ENCODE assay signal across 20 mouse cellular contexts in the genomic region with DNA sequence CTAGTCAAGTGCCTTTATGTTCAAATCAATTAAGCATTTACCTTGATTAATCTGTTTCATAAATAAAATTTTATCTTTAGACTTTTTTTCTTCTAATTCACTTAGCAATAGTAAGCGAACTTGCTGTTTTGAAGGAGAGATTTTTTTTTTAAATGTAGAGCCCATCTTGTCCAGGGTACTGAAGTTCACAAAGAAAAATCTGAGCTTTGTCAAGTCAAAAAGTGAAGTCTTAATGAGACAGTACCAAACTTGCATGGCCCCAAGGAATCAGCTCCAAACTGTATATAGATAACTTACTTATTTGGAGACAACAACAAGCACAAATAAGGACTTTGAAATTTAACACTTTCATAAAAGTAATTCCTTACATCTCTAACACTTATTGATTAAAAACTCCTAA. TPM values are rescaled to one million over a fixed set of nuclear protein-coding genes. Genes with fewer than 3 reads are reported as not detected.
DNase-seq lines count a peak whose midpoint lies in the region; ATAC-seq and TF ChIP-seq lines count a peak whose summit lies in the region.
"Had no signal": no experiment of that assay in that cellular context is flagged by ENCODE, and none has a peak within 500 bp of the region (broad histone marks: within the 10 kb centered on the region; RNA-seq: fewer than 3 reads in every experiment).

No protein-coding gene starts in this region.

- ATAC-seq in forebrain, embryonic 12.5 days (ENCODE audit: low FRiP score) = no peak
- no peak for ATAC-seq in forebrain, embryonic 16.5 days
- no peak for ATAC-seq in hindbrain, postnatal 0 days
- no peak for ATAC-seq in midbrain, embryonic 14.5 days (ENCODE audit: low FRiP score, low TSS enrichment)
- no peak for ATAC-seq in midbrain, embryonic 15.5 days (replicated peaks)
- no peak for ATAC-seq in neural tube, embryonic 13.5 days (ENCODE audit: low read depth)
- ATAC-seq: hindbrain, embryonic 16.5 days had no signal

- H3K27ac ChIP-seq in forebrain, embryonic 12.5 days = no peak overlapping the region
- H3K27ac ChIP-seq in forebrain, embryonic 16.5 days (ENCODE audit: low read length) = no peak overlapping the region
- H3K27ac ChIP-seq in hindbrain, postnatal 0 days = peak overlapping the region; percentile 8; the same call in 1 of the 2 replicates
- no peak overlapping the region for H3K27ac ChIP-seq in hindbrain, embryonic 10.5 days
- H3K27ac ChIP-seq in midbrain, embryonic 14.5 days (replicated peaks; ENCODE audit: low read depth, low read length) = no peak overlapping the region
- no peak overlapping the region for H3K27ac ChIP-seq in midbrain, embryonic 15.5 days
- H3K27ac ChIP-seq in neural tube, embryonic 13.5 days (replicated peaks) = no peak overlapping the region
- H3K27ac ChIP-seq: embryonic facial prominence, embryonic 12.5 days; heart, embryonic 13.5 days had no signal

- DNase-seq in hindbrain, postnatal 0 days (ENCODE audit: low spot score) = no peak
- DNase-seq in hindbrain, embryonic 10.5 days (ENCODE audit: low spot score) = no peak
- peak; percentile 5 for DNase-seq in midbrain, embryonic 14.5 days
- no peak for DNase-seq in testis, postnatal 14 days (ENCODE audit: low spot score)
- DNase-seq: adrenal gland, adult 2 months; adrenal gland, postnatal 25 days; cerebellum, postnatal 25 days; gastrocnemius, postnatal 36 days; heart, adult 11 months; heart, postnatal 36 days had no signal

- H3K4me3 ChIP-seq in forebrain, embryonic 12.5 days (replicated peaks) = 0 out of 2 replicates have a peak overlapping the region, but pooled peaks have one; percentile 10
- no peak overlapping the region for H3K4me3 ChIP-seq in forebrain, embryonic 16.5 days (replicated peaks; ENCODE audit: low read length)
- peak overlapping the region; percentile 20 for H3K4me3 ChIP-seq in hindbrain, postnatal 0 days (ENCODE audit: low read length)
- H3K4me3 ChIP-seq in hindbrain, embryonic 10.5 days = no peak overlapping the region
- no peak overlapping the region for H3K4me3 ChIP-seq in midbrain, embryonic 14.5 days (replicated peaks; ENCODE audit: low read depth, low read length)
- no peak overlapping the region for H3K4me3 ChIP-seq in midbrain, embryonic 15.5 days
- H3K4me3 ChIP-seq in neural tube, embryonic 13.5 days = no peak overlapping the region
- H3K4me3 ChIP-seq: embryonic facial prominence, embryonic 12.5 days; heart, embryonic 13.5 days had no signal

- H3K4me1 ChIP-seq in forebrain, embryonic 12.5 days = peaks cover 11% of the 10 kb centered on the region
- H3K4me1 ChIP-seq in forebrain, embryonic 16.5 days (replicated peaks; ENCODE audit: control insufficient read depth, insufficient read depth, low read length) = peaks cover 6% of the 10 kb centered on the region; the same call in 1 of the 2 replicates
- H3K4me1 ChIP-seq in hindbrain, postnatal 0 days (ENCODE audit: insufficient read depth, low read length) = no peaks in the 10 kb centered on the region
- peaks cover 23% of the 10 kb centered on the region for H3K4me1 ChIP-seq in hindbrain, embryonic 10.5 days (replicated peaks)
- H3K4me1 ChIP-seq in midbrain, embryonic 14.5 days (ENCODE audit: control insufficient read depth, insufficient read depth, low read length) = peaks cover 6% of the 10 kb centered on the region; the same call in 1 of the 2 replicates
- no peaks in the 10 kb centered on the region for H3K4me1 ChIP-seq in midbrain, embryonic 15.5 days
- peaks cover 14% of the 10 kb centered on the region for H3K4me1 ChIP-seq in neural tube, embryonic 13.5 days (replicated peaks)
- H3K4me1 ChIP-seq: embryonic facial prominence, embryonic 12.5 days; heart, embryonic 13.5 days had no signal

- no peaks in the 10 kb centered on the region for H3K9me3 ChIP-seq in forebrain, embryonic 12.5 days
- no peaks in the 10 kb centered on the region for H3K9me3 ChIP-seq in forebrain, embryonic 16.5 days (ENCODE audit: control insufficient read depth, low read length)
- H3K9me3 ChIP-seq in hindbrain, postnatal 0 days (ENCODE audit: low read length) = no peaks in the 10 kb centered on the region
- no peaks in the 10 kb centered on the region for H3K9me3 ChIP-seq in hindbrain, embryonic 10.5 days
- no peaks in the 10 kb centered on the region for H3K9me3 ChIP-seq in midbrain, embryonic 14.5 days (ENCODE audit: control insufficient read depth, low read length)
- H3K9me3 ChIP-seq in midbrain, embryonic 15.5 days = no peaks in the 10 kb centered on the region
- H3K9me3 ChIP-seq in neural tube, embryonic 13.5 days = no peaks in the 10 kb centered on the region
- H3K9me3 ChIP-seq: embryonic facial prominence, embryonic 12.5 days; heart, embryonic 13.5 days had no signal

- WGBS in forebrain, embryonic 12.5 days = 53% methylated on average over 1 of the region's 1 CpGs
- 57% methylated on average over 1 of the region's 1 CpGs for WGBS in forebrain, embryonic 16.5 days
- 43% methylated on average over 1 of the region's 1 CpGs for WGBS in hindbrain, postnatal 0 days
- 44% methylated on average over 1 of the region's 1 CpGs for WGBS in hindbrain, embryonic 10.5 days
- WGBS in midbrain, embryonic 14.5 days = 48% methylated on average over 1 of the region's 1 CpGs
- WGBS in midbrain, embryonic 15.5 days = 58% methylated on average over 1 of the region's 1 CpGs
- 32% methylated on average over 1 of the region's 1 CpGs for WGBS in neural tube, embryonic 13.5 days

- H3K9ac ChIP-seq in forebrain, embryonic 12.5 days = 0 out of 2 replicates have a peak overlapping the region, but pooled peaks have one; percentile 17
- no peak overlapping the region for H3K9ac ChIP-seq in forebrain, embryonic 16.5 days (replicated peaks; ENCODE audit: low read depth, low read length)
- H3K9ac ChIP-seq in hindbrain, postnatal 0 days (replicated peaks; ENCODE audit: low read length) = no peak overlapping the region
- no peak overlapping the region for H3K9ac ChIP-seq in midbrain, embryonic 14.5 days (replicated peaks; ENCODE audit: low read length)
- no peak overlapping the region for H3K9ac ChIP-seq in midbrain, embryonic 15.5 days
- no peak overlapping the region for H3K9ac ChIP-seq in neural tube, embryonic 13.5 days
- H3K9ac ChIP-seq: embryonic facial prominence, embryonic 12.5 days; heart, embryonic 13.5 days had no signal

- no peaks in the 10 kb centered on the region for H3K36me3 ChIP-seq in forebrain, embryonic 12.5 days (replicated peaks)
- no peaks in the 10 kb centered on the region for H3K36me3 ChIP-seq in forebrain, embryonic 16.5 days (ENCODE audit: control insufficient read depth, insufficient read depth)
- H3K36me3 ChIP-seq in hindbrain, postnatal 0 days (ENCODE audit: insufficient read depth, low read length) = no peaks in the 10 kb centered on the region
- no peaks in the 10 kb centered on the region for H3K36me3 ChIP-seq in hindbrain, embryonic 10.5 days
- no peaks in the 10 kb centered on the region for H3K36me3 ChIP-seq in midbrain, embryonic 14.5 days (ENCODE audit: control insufficient read depth, insufficient read depth, low read length)
- no peaks in the 10 kb centered on the region for H3K36me3 ChIP-seq in midbrain, embryonic 15.5 days (replicated peaks)
- no peaks in the 10 kb centered on the region for H3K36me3 ChIP-seq in neural tube, embryonic 13.5 days
- H3K36me3 ChIP-seq: embryonic facial prominence, embryonic 12.5 days; heart, embryonic 13.5 days had no signal

- H3K27me3 ChIP-seq in forebrain, embryonic 12.5 days = peaks cover 32% of the 10 kb centered on the region
- peaks cover 23% of the 10 kb centered on the region for H3K27me3 ChIP-seq in forebrain, embryonic 16.5 days (replicated peaks; ENCODE audit: control insufficient read depth, insufficient read depth, low read length)
- H3K27me3 ChIP-seq in hindbrain, postnatal 0 days (ENCODE audit: insufficient read depth, low read length) = no peaks in the 10 kb centered on the region
- peaks cover 87% of the 10 kb centered on the region for H3K27me3 ChIP-seq in hindbrain, embryonic 10.5 days (ENCODE audit: insufficient read depth, poor library complexity, severe bottlenecking)
- H3K27me3 ChIP-seq in midbrain, embryonic 14.5 days (ENCODE audit: control insufficient read depth, insufficient read depth, low read length) = peaks cover 44% of the 10 kb centered on the region
- peaks cover 29% of the 10 kb centered on the region for H3K27me3 ChIP-seq in midbrain, embryonic 15.5 days (replicated peaks)
- H3K27me3 ChIP-seq in neural tube, embryonic 13.5 days = peaks cover 46% of the 10 kb centered on the region

- peak overlapping the region; percentile 24; the same call in 1 of the 2 replicates for H3K4me2 ChIP-seq in forebrain, embryonic 12.5 days
- H3K4me2 ChIP-seq in forebrain, embryonic 16.5 days (ENCODE audit: low read length) = no peak overlapping the region
- H3K4me2 ChIP-seq in hindbrain, postnatal 0 days (ENCODE audit: low read depth, low read length) = peak overlapping the region; percentile 55
- H3K4me2 ChIP-seq in midbrain, embryonic 14.5 days (ENCODE audit: low read length) = no peak overlapping the region
- H3K4me2 ChIP-seq in midbrain, embryonic 15.5 days = no peak overlapping the region
- H3K4me2 ChIP-seq in neural tube, embryonic 13.5 days = peak overlapping the region; percentile 30
- H3K4me2 ChIP-seq: embryonic facial prominence, embryonic 12.5 days; heart, embryonic 13.5 days had no signal

- no peak for TF ChIP-seq CTCF in hindbrain, postnatal 0 days (IDR thresholded peaks at IDR 0.05; ENCODE audit: low read depth)

RNA-seq across cellular contexts. Expression of a gene that starts 13.5 kb away (rescaled TPM):
- polyA plus RNA-seq in forebrain, embryonic 12.5 days (2016; fragmentation: Nextera tagmentation; extraction: Ambion mirVana) = 56.4 and 60.5 TPM in 2 replicates
- 28.3 and 47.6 TPM in 2 replicates for polyA plus RNA-seq in forebrain, embryonic 16.5 days (2015; fragmentation: Nextera tagmentation; extraction: Ambion mirVana)
- total RNA-seq in hindbrain, postnatal 0 days (2014; rRNA removed) = 107 and 144 TPM in 2 replicates
- polyA plus RNA-seq in hindbrain, postnatal 0 days (2015; fragmentation: Nextera tagmentation; extraction: Ambion mirVana) = 51.0 and 58.2 TPM in 2 replicates
- 16.9 and 19.8 TPM in 2 replicates for polyA plus RNA-seq in hindbrain, embryonic 10.5 days (2016; fragmentation: Nextera tagmentation; extraction: Ambion mirVana)
- 32.4 and 49.1 TPM in 2 replicates for polyA plus RNA-seq in midbrain, embryonic 14.5 days (2014; fragmentation: Nextera tagmentation; extraction: Ambion mirVana)
- 53.1 and 59.1 TPM in 2 replicates for polyA plus RNA-seq in midbrain, embryonic 15.5 days (2015; fragmentation: Nextera tagmentation; extraction: Ambion mirVana)
- polyA plus RNA-seq in neural tube, embryonic 13.5 days (2015; fragmentation: Nextera tagmentation; extraction: Ambion mirVana) = 43.0 and 51.6 TPM in 2 replicates
- total RNA-seq: adrenal gland, adult 2 months; adrenal gland, postnatal 25 days; ES-E14; heart, postnatal 36 days had no signal
- polyA plus RNA-seq: adrenal gland, adult 2 months; heart, embryonic 13.5 days; heart, postnatal 0 days; intestine, embryonic 14.5 days had no signal

RNA-seq across cellular contexts. Expression of a gene that starts 16.9 kb away (rescaled TPM):
- polyA plus RNA-seq in forebrain, embryonic 12.5 days (2016; fragmentation: Nextera tagmentation; extraction: Ambion mirVana) = 13.9 and 14.4 TPM in 2 replicates
- 4.5 and 8.0 TPM in 2 replicates for polyA plus RNA-seq in forebrain, embryonic 16.5 days (2015; fragmentation: Nextera tagmentation; extraction: Ambion mirVana)
- total RNA-seq in hindbrain, postnatal 0 days (2014; rRNA removed) = 281 and 342 TPM in 2 replicates
- 19.7 and 21.5 TPM in 2 replicates for polyA plus RNA-seq in hindbrain, postnatal 0 days (2015; fragmentation: Nextera tagmentation; extraction: Ambion mirVana)
- polyA plus RNA-seq in hindbrain, embryonic 10.5 days (2016; fragmentation: Nextera tagmentation; extraction: Ambion mirVana) = 6.9 and 8.1 TPM in 2 replicates
- polyA plus RNA-seq in midbrain, embryonic 14.5 days (2014; fragmentation: Nextera tagmentation; extraction: Ambion mirVana) = 17.8 and 18.5 TPM in 2 replicates
- polyA plus RNA-seq in midbrain, embryonic 15.5 days (2015; fragmentation: Nextera tagmentation; extraction: Ambion mirVana) = 10.0 and 11.6 TPM in 2 replicates
- 16.5 and 19.9 TPM in 2 replicates for polyA plus RNA-seq in neural tube, embryonic 13.5 days (2015; fragmentation: Nextera tagmentation; extraction: Ambion mirVana)
- total RNA-seq: adrenal gland, adult 2 months; adrenal gland, postnatal 25 days had no signal
- polyA plus RNA-seq: heart, embryonic 13.5 days; heart, postnatal 0 days; intestine, embryonic 14.5 days had no signal

Comparison
In these comparisons a context has a peak if more than half of its experiments do, and no peak if none do; other contexts are left out.
1. H3K4me2 ChIP-seq: peak in forebrain, embryonic 12.5 days (single experiment), hindbrain, postnatal 0 days (single experiment) and neural tube, embryonic 13.5 days (single experiment); none in forebrain, embryonic 16.5 days (single experiment), midbrain, embryonic 14.5 days (single experiment) and midbrain, embryonic 15.5 days (single experiment).
2. H3K4me3 ChIP-seq: peak in forebrain, embryonic 12.5 days (single experiment) and hindbrain, postnatal 0 days (single experiment); none in forebrain, embryonic 16.5 days (single experiment), hindbrain, embryonic 10.5 days (single experiment), midbrain, embryonic 14.5 days (single experiment), midbrain, embryonic 15.5 days (single experiment) and neural tube, embryonic 13.5 days (single experiment).